Mouse (Mus musculus) midbrain, embryonic 11.5 days (tissue): Measurements from ENCODE around the gene 1810037I17Rik. TPM values are rescaled to one million over a fixed set of nuclear protein-coding genes. Genes with fewer than 3 reads are reported as not detected.

Experiments used
- ATAC-seq: fragments of 200-750 bp; cut with Nextera tagmentation; 2 replicates; pipeline ENCODE4 v1.8.0; 2017; ENCODE audit warnings: moderate TSS enrichment, moderate library complexity; ENCODE audit not compliant: low FRiP score
- DNase-seq: peaks from one replicate; pipeline ENCODE4 v3.0.0; 2015; ENCODE audit warnings: low spot score; ENCODE audit errors: missing footprints
- H3K27ac ChIP-seq: fragments of 300-500 bp; sonication (generic); 2 replicates; pipeline ENCODE4 v1.5.1; 2014; ENCODE audit warnings: low read depth, low read length
- H3K27me3 ChIP-seq: fragments of 300-500 bp; sonication (generic); 2 replicates; pipeline ENCODE4 v1.6.1; 2014; ENCODE audit warnings: mild to moderate bottlenecking, low read length, moderate library complexity, mixed read lengths; ENCODE audit not compliant: control insufficient read depth, insufficient read depth
- H3K36me3 ChIP-seq: fragments of 300-500 bp; sonication (generic); 2 replicates; pipeline ENCODE4 v1.6.1; 2014; ENCODE audit warnings: mild to moderate bottlenecking, low read length, moderate library complexity, mixed read lengths; ENCODE audit not compliant: control insufficient read depth, insufficient read depth
- H3K4me1 ChIP-seq: fragments of 300-500 bp; sonication (generic); 2 replicates; pipeline ENCODE4 v1.6.1; 2014; ENCODE audit warnings: low read length; ENCODE audit not compliant: control insufficient read depth, insufficient read depth
- H3K4me2 ChIP-seq: fragments of 300-500 bp; sonication (generic); 2 replicates; pipeline ENCODE4 v1.6.1; 2014; ENCODE audit warnings: mild to moderate bottlenecking, moderate library complexity
- H3K4me3 ChIP-seq: fragments of 300-500 bp; sonication (generic); 2 replicates; pipeline ENCODE4 v1.5.1; 2014; ENCODE audit warnings: low read depth, low read length
- H3K9ac ChIP-seq: fragments of 300-500 bp; sonication (generic); 2 replicates; pipeline ENCODE4 v1.6.1; 2014; ENCODE audit warnings: low read length
- H3K9me3 ChIP-seq: fragments of 300-500 bp; sonication (generic); 2 replicates; pipeline ENCODE4 v1.6.1; 2016; ENCODE audit warnings: low read length; ENCODE audit not compliant: control insufficient read depth
- WGBS: fragments of 180-500 bp; shearing (Covaris S2); extraction: QIAGEN DNeasy Blood & Tissue Kit; methylation state at CpG from one replicate; pipeline ENCODE4 v1.1.7; 2014; 5-methylcytosine and 5-hydroxymethylcytosine counted together
- polyA plus RNA-seq: library from polyadenylated mRNA; unstranded; fragments of >200 nt; fragmentation: Nextera tagmentation; extraction: Ambion mirVana; gene quantifications from 2 replicates; pipeline ENCODE4 v1.2.1, GENCODE M21; 2014

The 1810037I17Rik gene
- polyA plus RNA-seq: 95.8 and 97.9 TPM in 2 replicates

GRCm38 (mm10) chr3:122924009-122924914 lies at the start of gene 1810037I17Rik:
Gene 1810037I17Rik (plus strand): TSS chr3:122924203.
- Histone ChIP-seq H3K9ac (peak within 1 kb of the TSS; percentile 62), H3K4me2 (peak within 1 kb of the TSS; percentile 45), H3K36me3 (no peaks in the 10 kb centered on the region), H3K27ac (peak within 1 kb of the TSS; percentile 35; the same call in 1 of the 2 replicates), H3K4me1 (peaks cover 4% of the 10 kb centered on the region; the same call in 1 of the 2 replicates), H3K27me3 (no peaks in the 10 kb centered on the region), H3K9me3 (no peaks in the 10 kb centered on the region), H3K4me3 (peak within 1 kb of the TSS; percentile 46)
- peak; percentile 99 for ATAC-seq
- peak; percentile 99 for DNase-seq
- WGBS: under 1% methylated on average over 66 of the region's 68 CpGs

GRCm38 (mm10) chr3:122876870-122877269 lies 47.1 kb upstream of the 1810037I17Rik start:
- Histone ChIP-seq H3K27ac (no peak overlapping the region), H3K36me3 (no peaks in the 10 kb centered on the region), H3K27me3 (no peaks in the 10 kb centered on the region), H3K4me1 (no peaks in the 10 kb centered on the region), H3K9ac (no peak overlapping the region), H3K4me2 (no peak overlapping the region), H3K9me3 (no peaks in the 10 kb centered on the region), H3K4me3 (no peak overlapping the region)
- no peak for ATAC-seq
- 85% methylated on average over 2 of the region's 2 CpGs for WGBS
- DNase-seq: no peak

GRCm38 (mm10) chr3:122877543-122877942 lies 46.5 kb upstream of the 1810037I17Rik start:
- Histone ChIP-seq H3K27ac (no peak overlapping the region), H3K4me1 (no peaks in the 10 kb centered on the region), H3K4me3 (no peak overlapping the region), H3K36me3 (no peaks in the 10 kb centered on the region), H3K4me2 (no peak overlapping the region), H3K27me3 (no peaks in the 10 kb centered on the region), H3K9ac (no peak overlapping the region), H3K9me3 (no peaks in the 10 kb centered on the region)
- DNase-seq: no peak
- no peak for ATAC-seq
- 91% methylated on average over 3 of the region's 3 CpGs for WGBS

- H3K9ac ChIP-seq: no peak overlapping the region
- ATAC-seq (no peak), DNase-seq (no peak)
- no peaks in the 10 kb centered on the region for H3K27me3 ChIP-seq
- WGBS: 90% methylated on average over 8 of the region's 8 CpGs
- H3K4me2 ChIP-seq: no peak overlapping the region
- no peak overlapping the region for H3K27ac ChIP-seq
- no peaks in the 10 kb centered on the region for H3K9me3 ChIP-seq
- no peak overlapping the region for H3K4me3 ChIP-seq
- no peaks in the 10 kb centered on the region for H3K36me3 ChIP-seq
- no peaks in the 10 kb centered on the region for H3K4me1 ChIP-seq
Measured at GRCm38 (mm10) chr3:122878705-122879315, 45.2 kb upstream of the 1810037I17Rik start.

GRCm38 (mm10) chr3:122887505-122888301 lies 36.3 kb upstream of the 1810037I17Rik start:
- H3K27ac ChIP-seq: no peak overlapping the region
- H3K36me3 ChIP-seq: no peaks in the 10 kb centered on the region
- H3K9me3 ChIP-seq: no peaks in the 10 kb centered on the region
- H3K4me2 ChIP-seq: no peak overlapping the region
- H3K27me3 ChIP-seq: no peaks in the 10 kb centered on the region
- no peaks in the 10 kb centered on the region for H3K4me1 ChIP-seq
- no peak overlapping the region for H3K9ac ChIP-seq
- WGBS: 81% methylated on average over 4 of the region's 4 CpGs
- DNase-seq (no peak), ATAC-seq (no peak)
- H3K4me3 ChIP-seq: no peak overlapping the region

GRCm38 (mm10) chr3:122888371-122888819 lies 35.6 kb upstream of the 1810037I17Rik start:
- no peaks in the 10 kb centered on the region for H3K27me3 ChIP-seq
- H3K4me2 ChIP-seq: no peak overlapping the region
- H3K27ac ChIP-seq: no peak overlapping the region
- no peaks in the 10 kb centered on the region for H3K36me3 ChIP-seq
- DNase-seq (no peak), ATAC-seq (no peak)
- H3K4me1 ChIP-seq: no peaks in the 10 kb centered on the region
- WGBS: 89% methylated on average over 5 of the region's 5 CpGs
- no peak overlapping the region for H3K4me3 ChIP-seq
- no peaks in the 10 kb centered on the region for H3K9me3 ChIP-seq
- H3K9ac ChIP-seq: no peak overlapping the region

GRCm38 (mm10) chr3:122894772-122895171 lies 29.2 kb upstream of the 1810037I17Rik start, which contains the start of gene Fabp2:
Gene Fabp2 (plus strand): TSS chr3:122895072.
- WGBS: 94% methylated on average over 3 of the region's 3 CpGs
- H3K9me3 ChIP-seq: no peaks in the 10 kb centered on the region
- H3K9ac ChIP-seq: no peak within 1 kb of the TSS
- ATAC-seq (no peak), DNase-seq (no peak)
- H3K4me2 ChIP-seq: no peak within 1 kb of the TSS
- H3K36me3 ChIP-seq: no peaks in the 10 kb centered on the region
- H3K4me3 ChIP-seq: no peak within 1 kb of the TSS
- no peaks in the 10 kb centered on the region for H3K4me1 ChIP-seq
- no peaks in the 10 kb centered on the region for H3K27me3 ChIP-seq
- H3K27ac ChIP-seq: no peak within 1 kb of the TSS

GRCm38 (mm10) chr3:122895189-122895731 lies 28.7 kb upstream of the 1810037I17Rik start:
- no peak overlapping the region for H3K4me3 ChIP-seq
- H3K4me2 ChIP-seq: no peak overlapping the region
- no peaks in the 10 kb centered on the region for H3K4me1 ChIP-seq
- no peaks in the 10 kb centered on the region for H3K27me3 ChIP-seq
- DNase-seq: no peak
- no peak for ATAC-seq
- H3K9me3 ChIP-seq: no peaks in the 10 kb centered on the region
- no peak overlapping the region for H3K9ac ChIP-seq
- no peak overlapping the region for H3K27ac ChIP-seq
- WGBS: 91% methylated on average over 11 of the region's 11 CpGs
- no peaks in the 10 kb centered on the region for H3K36me3 ChIP-seq
